Mouse (Mus musculus) skeletal muscle tissue, adult 2 months (tissue): ENCODE results near the gene Icam1.
"Not testable (repeated sequence)": the region's sequence is repeated elsewhere in the genome, so short reads cannot be mapped to it uniquely, and the experiment has no call there.

Source experiments
- DNase-seq: peaks from one replicate; pipeline ENCODE4 v3.0.0-alpha.2; 2012; ENCODE audit warnings: low read depth, low spot score

The Icam1 gene

GRCm38 (mm10) chr9:21022726-21023125 lies 6.9 kb downstream of the Icam1 start:
- no peak for DNase-seq

- DNase-seq = no peak
Measured at GRCm38 (mm10) chr9:21025258-21025810, 9.5 kb downstream of the Icam1 start.

GRCm38 (mm10) chr9:21026849-21027248 lies 11.1 kb downstream of the Icam1 start:
- DNase-seq = no peak

- no peak for DNase-seq
Measured at GRCm38 (mm10) chr9:21027774-21028290, 12.0 kb downstream of the Icam1 start.

- no peak for DNase-seq
Measured at GRCm38 (mm10) chr9:21028560-21029110, 12.8 kb downstream of the Icam1 start.

GRCm38 (mm10) chr9:21029291-21030054 lies 13.7 kb downstream of the Icam1 start, which contains the start of gene Icam4:
TSS of gene Icam4 (plus strand) at chr9:21029373.
- peak; percentile 60 for DNase-seq

- DNase-seq = no peak
Measured at GRCm38 (mm10) chr9:21030055-21030600, 14.3 kb downstream of the Icam1 start.

- peak; percentile 92 for DNase-seq
Measured at GRCm38 (mm10) chr9:21030781-21031250, 15.0 kb downstream of the Icam1 start.

GRCm38 (mm10) chr9:21031251-21031895 lies 15.6 kb downstream of the Icam1 start:
- peak; percentile 67 for DNase-seq

GRCm38 (mm10) chr9:21031896-21032351 lies 16.1 kb downstream of the Icam1 start, which contains the start of gene Icam5:
TSS of gene Icam5 (plus strand) at chr9:21032073.
- DNase-seq = no peak

- no peak for DNase-seq
Measured at GRCm38 (mm10) chr9:21032491-21032890, 16.7 kb downstream of the Icam1 start.

GRCm38 (mm10) chr9:21033136-21033535 lies 17.4 kb downstream of the Icam1 start:
- peak; percentile 68 for DNase-seq

- DNase-seq = no peak
Measured at GRCm38 (mm10) chr9:21034481-21035085, 18.8 kb downstream of the Icam1 start.

- DNase-seq = no peak
Measured at GRCm38 (mm10) chr9:21035586-21035985, 19.8 kb downstream of the Icam1 start.

- DNase-seq = no peak
Measured at GRCm38 (mm10) chr9:21036161-21036560, 20.4 kb downstream of the Icam1 start.

- DNase-seq = no peak
Measured at GRCm38 (mm10) chr9:21036666-21037065, 20.9 kb downstream of the Icam1 start.

GRCm38 (mm10) chr9:21037481-21037891 lies 21.7 kb downstream of the Icam1 start:
- no peak for DNase-seq

- no peak for DNase-seq
Measured at GRCm38 (mm10) chr9:21039779-21040178, 24.0 kb downstream of the Icam1 start.

- no peak for DNase-seq
Measured at GRCm38 (mm10) chr9:21041308-21041707, 25.5 kb downstream of the Icam1 start.

- DNase-seq = no peak
Measured at GRCm38 (mm10) chr9:21043563-21043962, 27.8 kb downstream of the Icam1 start.

- not testable (repeated sequence) for DNase-seq
Measured at GRCm38 (mm10) chr9:21044785-21045184, 29.0 kb downstream of the Icam1 start.
